Mouse (Mus musculus): ENCODE data around the gene Rela.

DNA sequence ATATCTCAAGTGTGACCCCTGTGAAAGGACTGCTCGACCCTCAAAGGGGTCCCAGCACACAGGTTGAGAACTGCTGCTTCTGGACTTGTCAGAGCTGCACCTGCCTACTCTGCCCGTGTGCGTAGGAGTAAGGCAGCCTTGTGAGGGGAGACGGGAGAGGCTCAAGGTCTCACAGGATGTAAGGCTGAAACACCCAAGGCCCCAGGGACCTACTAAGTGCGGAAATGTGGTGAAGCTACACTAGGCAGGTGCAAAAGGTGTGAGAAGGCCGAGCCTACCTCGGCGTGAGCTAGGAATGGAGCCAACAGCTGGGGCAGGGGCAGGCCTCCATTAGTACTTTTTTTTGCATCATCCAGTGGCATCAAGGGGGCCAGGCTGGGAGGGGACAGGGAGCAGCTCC is 25.0 kb downstream of the Rela start:
- TF ChIP-seq CTCF (IDR thresholded peaks at IDR 0.05; ENCODE audit: low read depth, low read length) (no peak), POLR2AphosphoS5 (IDR thresholded peaks at IDR 0.05; ENCODE audit: insufficient replicate concordance, low read depth, low read length) (no peak), TAL1 (conservative IDR thresholded peaks at IDR 0.05; ENCODE audit: low read depth, low read length) (no peak), GATA1 (IDR thresholded peaks at IDR 0.05; ENCODE audit: borderline replicate concordance, low read length) (no peak)
